Mouse (Mus musculus) CH12.LX (cell line): ENCODE data around the gene Ccdc57.

Source experiments
- CTCF ChIP-seq, 2 experiments: IDR thresholded peaks in 1 of 2; conservative IDR thresholded peaks in 1 of 2; 2 replicates each; pipeline ENCODE4 v1.5.1; 2011 to 2012; ENCODE audit warnings: low read depth in 2 of 2, low read length in 2 of 2, improper control_type of control experiment in 1 of 2, inconsistent platforms in 1 of 2, mild to moderate bottlenecking in 1 of 2, moderate library complexity in 1 of 2
- EP300 ChIP-seq: IDR thresholded peaks from 2 replicates; pipeline ENCODE4 v1.6.1; 2011; ENCODE audit warnings: low read length, improper control_type of control experiment
- GABPA ChIP-seq: IDR thresholded peaks from 2 replicates; pipeline ENCODE4 v1.6.1; 2012; ENCODE audit warnings: low read depth, low read length, improper control_type of control experiment, inconsistent platforms; ENCODE audit not compliant: insufficient replicate concordance
- HCFC1 ChIP-seq: IDR thresholded peaks from 2 replicates; pipeline ENCODE4 v1.6.1; 2012; ENCODE audit warnings: low read depth, mild to moderate bottlenecking, inconsistent platforms, low read length, improper control_type of control experiment
- JUND ChIP-seq: conservative IDR thresholded peaks from 2 replicates; pipeline ENCODE4 v1.6.1; 2011; ENCODE audit warnings: low read depth, low read length, improper control_type of control experiment
- MXI1 ChIP-seq: IDR thresholded peaks from 2 replicates; pipeline ENCODE4 v1.6.1; 2011; ENCODE audit warnings: mild to moderate bottlenecking, low read depth, low read length, improper control_type of control experiment
- MYC ChIP-seq: IDR thresholded peaks from 2 replicates; pipeline ENCODE4 v1.6.1; 2011; ENCODE audit warnings: low read depth, mild to moderate bottlenecking, improper control_type of control experiment, low read length
- RCOR1 ChIP-seq: conservative IDR thresholded peaks from 2 replicates; pipeline ENCODE4 v1.6.1; 2012; ENCODE audit warnings: low read depth, mild to moderate bottlenecking, inconsistent platforms, low read length, improper control_type of control experiment
- TBP ChIP-seq: conservative IDR thresholded peaks from 2 replicates; pipeline ENCODE4 v1.6.1; 2011; ENCODE audit warnings: low read depth, low read length, improper control_type of control experiment
- ZMIZ1 ChIP-seq: IDR thresholded peaks from 2 replicates; pipeline ENCODE4 v1.6.1; 2012; ENCODE audit warnings: low read depth, mild to moderate bottlenecking, inconsistent platforms, low read length, improper control_type of control experiment
- ZNF384 ChIP-seq: IDR thresholded peaks from 2 replicates; pipeline ENCODE4 v1.6.1; 2012; ENCODE audit warnings: low read depth, low read length, improper control_type of control experiment, inconsistent platforms

GRCm38 (mm10) chr11:120800061-120800904, 132.4 kb downstream of the Ccdc57 start:
- TF ChIP-seq RCOR1 (no peak; the same call in 1 of the 2 replicates), CTCF (conservative IDR thresholded peaks at IDR 0.05 in 1 of 2, IDR thresholded peaks at IDR 0.05 in 1 of 2; ENCODE audit: low read depth in 2 of 2, low read length in 2 of 2) (peak; percentile 83 to 96), MYC (0 out of 2 replicates have a peak, but pooled peaks have one; percentile 16), ZMIZ1 (no peak; the same call in 1 of the 2 replicates), GABPA (no peak), JUND (no peak), TBP (no peak), EP300 (peak; percentile 37; the same call in 1 of the 2 replicates), MXI1 (peak; percentile 12; the same call in 1 of the 2 replicates), ZNF384 (no peak; the same call in 1 of the 2 replicates), HCFC1 (peak; percentile 31)
